Mouse (Mus musculus): Measurements from ENCODE around the gene Nxph1. TPM values are rescaled to one million over a fixed set of nuclear protein-coding genes. Genes with fewer than 3 reads are reported as not detected.

Gene Nxph1
- total RNA-seq, 2 experiments from 2014 or later: not detected

GRCm38 (mm10) chr6:8958081-8958919, 10.1 kb downstream of the Nxph1 start:
- ATAC-seq (replicated peaks; ENCODE audit: low FRiP score, poor library complexity, severe bottlenecking): no peak

- ATAC-seq (replicated peaks; ENCODE audit: low FRiP score, poor library complexity, severe bottlenecking): no peak
Observed at GRCm38 (mm10) chr6:8959810-8960209, 11.6 kb downstream of the Nxph1 start.

GRCm38 (mm10) chr6:8970576-8970975, 22.3 kb downstream of the Nxph1 start:
- ATAC-seq (replicated peaks; ENCODE audit: low FRiP score, poor library complexity, severe bottlenecking): no peak

GRCm38 (mm10) chr6:8979237-8979871, 31.1 kb downstream of the Nxph1 start:
- ATAC-seq (replicated peaks; ENCODE audit: low FRiP score, poor library complexity, severe bottlenecking): no peak

GRCm38 (mm10) chr6:8996301-8996943, 48.2 kb downstream of the Nxph1 start:
- ATAC-seq (replicated peaks; ENCODE audit: low FRiP score, poor library complexity, severe bottlenecking): no peak

GRCm38 (mm10) chr6:8997326-8997725, 49.1 kb downstream of the Nxph1 start:
- no peak for ATAC-seq (replicated peaks; ENCODE audit: low FRiP score, poor library complexity, severe bottlenecking)

GRCm38 (mm10) chr6:9002686-9003085, 54.5 kb downstream of the Nxph1 start:
- ATAC-seq (replicated peaks; ENCODE audit: low FRiP score, poor library complexity, severe bottlenecking): no peak

GRCm38 (mm10) chr6:9026631-9027030, 78.4 kb downstream of the Nxph1 start:
- no peak for ATAC-seq (replicated peaks; ENCODE audit: low FRiP score, poor library complexity, severe bottlenecking)

- ATAC-seq (replicated peaks; ENCODE audit: low FRiP score, poor library complexity, severe bottlenecking): no peak
Observed at GRCm38 (mm10) chr6:9027146-9027545, 78.9 kb downstream of the Nxph1 start.

GRCm38 (mm10) chr6:9028501-9028900, 80.3 kb downstream of the Nxph1 start:
- ATAC-seq (replicated peaks; ENCODE audit: low FRiP score, poor library complexity, severe bottlenecking): no peak

- ATAC-seq (replicated peaks; ENCODE audit: low FRiP score, poor library complexity, severe bottlenecking): no peak
Observed at GRCm38 (mm10) chr6:9039286-9039685, 91.1 kb downstream of the Nxph1 start.

GRCm38 (mm10) chr6:9040991-9041390, 92.8 kb downstream of the Nxph1 start:
- no peak for ATAC-seq (replicated peaks; ENCODE audit: low FRiP score, poor library complexity, severe bottlenecking)

GRCm38 (mm10) chr6:9042391-9042790, 94.2 kb downstream of the Nxph1 start:
- no peak for ATAC-seq (replicated peaks; ENCODE audit: low FRiP score, poor library complexity, severe bottlenecking)

GRCm38 (mm10) chr6:9046815-9047214, 98.6 kb downstream of the Nxph1 start:
- ATAC-seq (replicated peaks; ENCODE audit: low FRiP score, poor library complexity, severe bottlenecking): no peak

- no peak for ATAC-seq (replicated peaks; ENCODE audit: low FRiP score, poor library complexity, severe bottlenecking)
Observed at GRCm38 (mm10) chr6:9061261-9062105, 113.3 kb downstream of the Nxph1 start.

GRCm38 (mm10) chr6:9066435-9066834, 118.2 kb downstream of the Nxph1 start:
- no peak for ATAC-seq (replicated peaks; ENCODE audit: low FRiP score, poor library complexity, severe bottlenecking)

- no peak for ATAC-seq (replicated peaks; ENCODE audit: low FRiP score, poor library complexity, severe bottlenecking)
Observed at GRCm38 (mm10) chr6:9069913-9070312, 121.7 kb downstream of the Nxph1 start.

GRCm38 (mm10) chr6:9076463-9076862, 128.2 kb downstream of the Nxph1 start:
- no peak for ATAC-seq (replicated peaks; ENCODE audit: low FRiP score, poor library complexity, severe bottlenecking)

- no peak for ATAC-seq (replicated peaks; ENCODE audit: low FRiP score, poor library complexity, severe bottlenecking)
Observed at GRCm38 (mm10) chr6:9077793-9078689, 129.8 kb downstream of the Nxph1 start.

Data from erythroid progenitor cell, adult 5-6 weeks (primary cell).